Mouse (Mus musculus): ENCODE results near the gene Rad9b. TPM values are rescaled to one million over a fixed set of nuclear protein-coding genes. Genes with fewer than 3 reads are reported as not detected.

The Rad9b gene
- total RNA-seq (2021): 1 to 10 TPM in 1 of 2 experiments, under 1 TPM in 1; 0.36 to 1.6 TPM

GRCm38 (mm10) chr5:122353807-122354491 is at the start of gene Rad9b, which contains the start of gene Vps29:
TSS of gene Rad9b (minus strand) at chr5:122354233.
TSS of gene Vps29 (plus strand) at chr5:122354369.
- intact Hi-C loops (cut with DNase I): loop anchor here (1.0 to 5.0 kb wide), 2 partner anchors 18 to 197 kb away; partner anchors contain the start of genes Fam216a and Ppp1cc
- peak; percentile 94 for DNase-seq (ENCODE audit: low spot score)

- intact Hi-C loops (cut with DNase I): loop anchor here (5.0 kb wide), 1 partner anchor 324 kb away; no protein-coding TSS in a partner anchor
- DNase-seq (ENCODE audit: low spot score): no peak
These were observed 49.3 kb upstream of the Rad9b start for GRCm38 (mm10) chr5:122403362-122403761.

GRCm38 (mm10) chr5:122402772-122403171 is 48.7 kb upstream of the Rad9b start:
- peak; percentile 67 for DNase-seq (ENCODE audit: low spot score)
- intact Hi-C loops (cut with DNase I): loop anchor here (5.0 kb wide), 1 partner anchor 325 kb away; no protein-coding TSS in a partner anchor

- intact Hi-C loops (cut with DNase I): loop anchor here (5.0 kb wide), 1 partner anchor 325 kb away; no protein-coding TSS in a partner anchor
These were observed 48.1 kb upstream of the Rad9b start for GRCm38 (mm10) chr5:122402160-122402559.

GRCm38 (mm10) chr5:122401303-122401640 is 47.2 kb upstream of the Rad9b start:
- intact Hi-C loops (cut with DNase I): loop anchor here (2.0 to 5.0 kb wide), 2 partner anchors 226 to 326 kb away; no protein-coding TSS in a partner anchor
- DNase-seq (ENCODE audit: low spot score): peak; percentile 48

More at GRCm38 (mm10) chr5:122402160-122402559, 48.1 kb upstream of the Rad9b start:
- no peak for DNase-seq (ENCODE audit: low spot score)

- DNase-seq (ENCODE audit: low spot score): peak; percentile 82
- intact Hi-C loops (cut with DNase I): loop anchor here (2.0 to 5.0 kb wide), 2 partner anchors 226 to 327 kb away; no protein-coding TSS in a partner anchor
These were observed 46.7 kb upstream of the Rad9b start for GRCm38 (mm10) chr5:122400628-122401302.

- DNase-seq (ENCODE audit: low spot score): no peak
- intact Hi-C loops (cut with DNase I): loop anchor here (2.0 to 5.0 kb wide), 2 partner anchors 227 to 327 kb away; no protein-coding TSS in a partner anchor
These were observed 45.8 kb upstream of the Rad9b start for GRCm38 (mm10) chr5:122399871-122400270.

GRCm38 (mm10) chr5:122397495-122397894 is 43.5 kb upstream of the Rad9b start:
- DNase-seq (ENCODE audit: low spot score): no peak
- intact Hi-C loops (cut with DNase I): no loop called here

GRCm38 (mm10) chr5:122396791-122397190 is 42.8 kb upstream of the Rad9b start:
- intact Hi-C loops (cut with DNase I): no loop called here
- DNase-seq (ENCODE audit: low spot score): peak; percentile 56

GRCm38 (mm10) chr5:122393887-122394286 is 39.9 kb upstream of the Rad9b start:
- intact Hi-C loops (cut with DNase I): loop anchor here (5.0 kb wide), 1 partner anchor 127 kb away; no protein-coding TSS in a partner anchor

GRCm38 (mm10) chr5:122392227-122393004 is 38.4 kb upstream of the Rad9b start:
- DNase-seq (ENCODE audit: low spot score): no peak
- intact Hi-C loops (cut with DNase I): loop anchor here (5.0 kb wide), 1 partner anchor 125 kb away; no protein-coding TSS in a partner anchor

More at GRCm38 (mm10) chr5:122393887-122394286, 39.9 kb upstream of the Rad9b start:
- DNase-seq (ENCODE audit: low spot score): no peak

GRCm38 (mm10) chr5:122391786-122392180 is 37.8 kb upstream of the Rad9b start, which contains the start of gene Arpc3:
TSS of gene Arpc3 (plus strand) at chr5:122391878.
- DNase-seq (ENCODE audit: low spot score): peak; percentile 77
- intact Hi-C loops (cut with DNase I): loop anchor here (5.0 kb wide), 1 partner anchor 124 kb away; no protein-coding TSS in a partner anchor

GRCm38 (mm10) chr5:122391178-122391785 is 37.2 kb upstream of the Rad9b start:
- intact Hi-C loops (cut with DNase I): loop anchor here (5.0 kb wide), 1 partner anchor 124 kb away; no protein-coding TSS in a partner anchor

GRCm38 (mm10) chr5:122390671-122391070 is 36.6 kb upstream of the Rad9b start:
- intact Hi-C loops (cut with DNase I): loop anchor here (5.0 kb wide), 1 partner anchor 123 kb away; no protein-coding TSS in a partner anchor
- no peak for DNase-seq (ENCODE audit: low spot score)

More at GRCm38 (mm10) chr5:122391178-122391785, 37.2 kb upstream of the Rad9b start:
- DNase-seq (ENCODE audit: low spot score): no peak

- no peak for DNase-seq (ENCODE audit: low spot score)
These were observed 36.0 kb upstream of the Rad9b start for GRCm38 (mm10) chr5:122390006-122390405.

GRCm38 (mm10) chr5:122379374-122380155 is 25.5 kb upstream of the Rad9b start:
- intact Hi-C loops (cut with DNase I): no loop called here
- DNase-seq (ENCODE audit: low spot score): no peak

More at GRCm38 (mm10) chr5:122390006-122390405, 36.0 kb upstream of the Rad9b start:
- intact Hi-C loops (cut with DNase I): loop anchor here (5.0 kb wide), 1 partner anchor 123 kb away; no protein-coding TSS in a partner anchor

- intact Hi-C loops (cut with DNase I): no loop called here
- no peak for DNase-seq (ENCODE audit: low spot score)
These were observed 24.1 kb upstream of the Rad9b start for GRCm38 (mm10) chr5:122378171-122378570.

Data from heart, postnatal 25 days (tissue).